Mouse (Mus musculus) liver, adult 2 months (tissue): ENCODE data around the gene Taf1b.

ENCODE experiments used
- CTCF ChIP-seq: fragments of 200-500 bp; IDR thresholded peaks from 2 replicates; pipeline ENCODE4 v1.5.1; 2011; ENCODE audit warnings: low read depth, low read length, control low read depth
- POLR2A ChIP-seq: fragments of 200-500 bp; IDR thresholded peaks from 2 replicates; pipeline ENCODE4 v1.6.1; 2011; ENCODE audit warnings: low read length, control low read depth; ENCODE audit not compliant: insufficient read depth; ENCODE audit errors: extremely low read depth

- TF ChIP-seq CTCF (no peak), POLR2A (no peak)
Measured at GRCm38 (mm10) chr12:24517118-24517517, 19.0 kb downstream of the Taf1b start.
